Mouse (Mus musculus) gastrocnemius, adult 2 months (tissue): Measurements from ENCODE around the gene Fam81a. TPM values are rescaled to one million over a fixed set of nuclear protein-coding genes. Genes with fewer than 3 reads are reported as not detected.

Experiments used
- DNase-seq: peaks from one replicate; pipeline ENCODE4 v3.0.0; 2022
- H3K27ac ChIP-seq: fragments of 200-600 bp; 2 replicates; pipeline ENCODE4 v1.8.1; 2022; ENCODE audit warnings: mild to moderate bottlenecking
- H3K4me3 ChIP-seq: fragments of 200-600 bp; 2 replicates; pipeline ENCODE4 v1.8.1; 2022; ENCODE audit warnings: mild to moderate bottlenecking, moderate library complexity
- CTCF ChIP-seq: fragments of 200-600 bp; IDR thresholded peaks from 2 replicates; pipeline ENCODE4 v1.8.1; 2022; ENCODE audit warnings: antibody characterized with exemption, mild to moderate bottlenecking, moderate library complexity
- intact Hi-C: fragments of 180-260 bp; cut with DNase I; formaldehyde crosslinking; loops from one replicate; pipeline ENCODE4 v1.15.1; 2025
- total RNA-seq, 2 experiments: library from RNA; stranded (reverse); gene quantifications; 2 replicates each; pipeline ENCODE4 v1.2.3; 2021

The Fam81a gene
- total RNA-seq, 2 experiments from 2014 or later, result 0.92 to 1.7 TPM

GRCm38 (mm10) chr9:70044865-70045264 lies 97.5 kb downstream of the Fam81a start:
- intact Hi-C loops, result no loop called here
- Histone ChIP-seq H3K4me3 (no peak overlapping the region), H3K27ac (no peak overlapping the region)
- no peak for TF ChIP-seq CTCF
- DNase-seq, result no peak

- DNase-seq, result no peak
- Histone ChIP-seq H3K4me3 (no peak overlapping the region), H3K27ac (no peak overlapping the region)
- no peak for TF ChIP-seq CTCF
- intact Hi-C loops, result no loop called here
Measured at GRCm38 (mm10) chr9:70042935-70043334, 99.4 kb downstream of the Fam81a start.

GRCm38 (mm10) chr9:70042137-70042536 lies 100.2 kb downstream of the Fam81a start:
- DNase-seq, result no peak
- intact Hi-C loops, result no loop called here
- H3K4me3 ChIP-seq, result no peak overlapping the region
- no peak for TF ChIP-seq CTCF
- H3K27ac ChIP-seq, result no peak overlapping the region

- intact Hi-C loops, result no loop called here
- no peak for TF ChIP-seq CTCF
- H3K27ac ChIP-seq, result no peak overlapping the region
- H3K4me3 ChIP-seq, result no peak overlapping the region
- DNase-seq, result no peak
Measured at GRCm38 (mm10) chr9:70040570-70040969, 101.8 kb downstream of the Fam81a start.

GRCm38 (mm10) chr9:70039597-70040385 lies 102.6 kb downstream of the Fam81a start:
- TF ChIP-seq CTCF, result no peak
- H3K4me3 ChIP-seq, result no peak overlapping the region
- no peak for DNase-seq
- no peak overlapping the region for H3K27ac ChIP-seq
- intact Hi-C loops, result no loop called here

Other genes starting within 250 kb of the Fam81a start
- gene Bnip2, start 153.1 kb downstream of the Fam81a start, total RNA-seq, result 10 to 100 TPM; 80.0 to 99.7 TPM
- 10 to 100 TPM; 59.0 to 62.1 TPM for gene Gtf2a2, start 130.0 kb downstream of the Fam81a start, total RNA-seq
- not detected for gene Gcnt3, start 104.5 kb downstream of the Fam81a start, total RNA-seq
- gene Myo1e, start 64.8 kb upstream of the Fam81a start, total RNA-seq, result 10 to 100 TPM in 1 of 2 experiments, 1 to 10 TPM in 1; 5.7 to 11.7 TPM